Mouse (Mus musculus): Measurements from ENCODE around the gene Olfr661. TPM values are rescaled to one million over a fixed set of nuclear protein-coding genes. Genes with fewer than 3 reads are reported as not detected.

The Olfr661 gene
- total RNA-seq (2015; ENCODE audit: low replicate concordance) = not detected in 2 replicates
- not detected in 2 replicates for total RNA-seq (2017; ENCODE audit: low replicate concordance)

- ATAC-seq (replicated peaks; ENCODE audit: low FRiP score, poor library complexity, severe bottlenecking) = no peak
These were observed at the start of gene Olfr661 for GRCm38 (mm10) chr7:104686201-104686600. Gene Olfr661, plus strand, starts transcription at chr7:104686501.

- ATAC-seq (replicated peaks; ENCODE audit: low FRiP score, poor library complexity, severe bottlenecking) = peak; percentile 44; the same call in 1 of the 2 replicates
These were observed 39.3 kb upstream of the Olfr661 start, which contains the start of gene Olfr658 for GRCm38 (mm10) chr7:104646841-104647482. Gene Olfr658, minus strand, starts transcription at chr7:104647305.

- no peak for ATAC-seq (replicated peaks; ENCODE audit: low FRiP score, poor library complexity, severe bottlenecking)
These were observed 19.8 kb upstream of the Olfr661 start, which contains the start of gene Olfr659 for GRCm38 (mm10) chr7:104666453-104666852. Gene Olfr659, plus strand, starts transcription at chr7:104666753.

Other genes starting within 250 kb of the Olfr661 start
- gene Trim30a, start 221.3 kb upstream of the Olfr661 start, total RNA-seq (2015; ENCODE audit: low replicate concordance) = 11.3 and 13.0 TPM in 2 replicates
- gene Trim30a, start 221.3 kb upstream of the Olfr661 start, total RNA-seq (2017; ENCODE audit: low replicate concordance) = 6.9 and 7.3 TPM in 2 replicates
- gene Trim30d, start 178.7 kb upstream of the Olfr661 start, total RNA-seq (2015; ENCODE audit: low replicate concordance) = 4.0 and 6.7 TPM in 2 replicates
- gene Trim30d, start 178.7 kb upstream of the Olfr661 start, total RNA-seq (2017; ENCODE audit: low replicate concordance) = 1.4 and 3.0 TPM in 2 replicates
- gene Olfr651, start 136.4 kb upstream of the Olfr661 start, total RNA-seq (2015; ENCODE audit: low replicate concordance) = not detected in 2 replicates
- gene Olfr651, start 136.4 kb upstream of the Olfr661 start, total RNA-seq (2017; ENCODE audit: low replicate concordance) = not detected in 2 replicates
- not detected in 2 replicates for gene Olfr652, start 125.6 kb upstream of the Olfr661 start, total RNA-seq (2015; ENCODE audit: low replicate concordance)
- gene Olfr652, start 125.6 kb upstream of the Olfr661 start, total RNA-seq (2017; ENCODE audit: low replicate concordance) = not detected in 2 replicates
- not detected in 2 replicates for gene Olfr653, start 109.2 kb upstream of the Olfr661 start, total RNA-seq (2015; ENCODE audit: low replicate concordance)
- gene Olfr653, start 109.2 kb upstream of the Olfr661 start, total RNA-seq (2017; ENCODE audit: low replicate concordance) = not detected in 2 replicates
- gene Olfr654, start 99.5 kb upstream of the Olfr661 start, total RNA-seq (2015; ENCODE audit: low replicate concordance) = not detected in 2 replicates
- not detected in 2 replicates for gene Olfr654, start 99.5 kb upstream of the Olfr661 start, total RNA-seq (2017; ENCODE audit: low replicate concordance)
- not detected in 2 replicates for gene Olfr655, start 84.7 kb upstream of the Olfr661 start, total RNA-seq (2015; ENCODE audit: low replicate concordance)
- not detected in 2 replicates for gene Olfr655, start 84.7 kb upstream of the Olfr661 start, total RNA-seq (2017; ENCODE audit: low replicate concordance)
- not detected in 2 replicates for gene Olfr656, start 72.5 kb upstream of the Olfr661 start, total RNA-seq (2015; ENCODE audit: low replicate concordance)
- not detected in 2 replicates for gene Olfr656, start 72.5 kb upstream of the Olfr661 start, total RNA-seq (2017; ENCODE audit: low replicate concordance)
- gene Olfr657, start 61.7 kb upstream of the Olfr661 start, total RNA-seq (2015; ENCODE audit: low replicate concordance) = not detected in 2 replicates
- gene Olfr657, start 61.7 kb upstream of the Olfr661 start, total RNA-seq (2017; ENCODE audit: low replicate concordance) = not detected in 2 replicates
- not detected in 2 replicates for gene Olfr658, start 39.2 kb upstream of the Olfr661 start, total RNA-seq (2015; ENCODE audit: low replicate concordance)
- not detected in 2 replicates for gene Olfr658, start 39.2 kb upstream of the Olfr661 start, total RNA-seq (2017; ENCODE audit: low replicate concordance)
- not detected in 2 replicates for gene Olfr659, start 19.7 kb upstream of the Olfr661 start, total RNA-seq (2015; ENCODE audit: low replicate concordance)
- not detected in 2 replicates for gene Olfr659, start 19.7 kb upstream of the Olfr661 start, total RNA-seq (2017; ENCODE audit: low replicate concordance)
- not detected in 2 replicates for gene Usp17le, start 91.0 kb downstream of the Olfr661 start, total RNA-seq (2015; ENCODE audit: low replicate concordance)
- gene Usp17le, start 91.0 kb downstream of the Olfr661 start, total RNA-seq (2017; ENCODE audit: low replicate concordance) = not detected in 2 replicates
- gene Usp17lb, start 156.1 kb downstream of the Olfr661 start, total RNA-seq (2015; ENCODE audit: low replicate concordance) = not detected in 2 replicates
- not detected in 2 replicates for gene Usp17lb, start 156.1 kb downstream of the Olfr661 start, total RNA-seq (2017; ENCODE audit: low replicate concordance)
- gene Usp17la, start 170.5 kb downstream of the Olfr661 start, total RNA-seq (2015; ENCODE audit: low replicate concordance) = not detected in 2 replicates
- not detected in 2 replicates for gene Usp17la, start 170.5 kb downstream of the Olfr661 start, total RNA-seq (2017; ENCODE audit: low replicate concordance)
- 2.1 TPM in 1 of 2 replicates, not detected in the other for gene Olfr665, start 191.5 kb downstream of the Olfr661 start, total RNA-seq (2015; ENCODE audit: low replicate concordance)
- not detected in 2 replicates for gene Olfr665, start 191.5 kb downstream of the Olfr661 start, total RNA-seq (2017; ENCODE audit: low replicate concordance)
- gene Olfr666, start 209.5 kb downstream of the Olfr661 start, total RNA-seq (2015; ENCODE audit: low replicate concordance) = not detected in 2 replicates
- not detected in 2 replicates for gene Olfr666, start 209.5 kb downstream of the Olfr661 start, total RNA-seq (2017; ENCODE audit: low replicate concordance)
- not detected in 2 replicates for gene Olfr667, start 235.0 kb downstream of the Olfr661 start, total RNA-seq (2015; ENCODE audit: low replicate concordance)
- not detected in 2 replicates for gene Olfr667, start 235.0 kb downstream of the Olfr661 start, total RNA-seq (2017; ENCODE audit: low replicate concordance)
- gene Olfr668, start 241.6 kb downstream of the Olfr661 start, total RNA-seq (2015; ENCODE audit: low replicate concordance) = not detected in 2 replicates
- gene Olfr668, start 241.6 kb downstream of the Olfr661 start, total RNA-seq (2017; ENCODE audit: low replicate concordance) = not detected in 2 replicates
- gene Olfr669, start 247.7 kb downstream of the Olfr661 start, total RNA-seq (2015; ENCODE audit: low replicate concordance) = not detected in 2 replicates
- not detected in 2 replicates for gene Olfr669, start 247.7 kb downstream of the Olfr661 start, total RNA-seq (2017; ENCODE audit: low replicate concordance)

All from erythroid progenitor cell, adult 5-6 weeks (primary cell).